Mouse (Mus musculus): ENCODE results near the gene Cttnbp2nl. TPM values are rescaled to one million over a fixed set of nuclear protein-coding genes. Genes with fewer than 3 reads are reported as not detected.

Cttnbp2nl gene
- total and polyA plus RNA-seq, 3 experiments: 0.08 to 0.49 TPM; not detected in 1

DNA sequence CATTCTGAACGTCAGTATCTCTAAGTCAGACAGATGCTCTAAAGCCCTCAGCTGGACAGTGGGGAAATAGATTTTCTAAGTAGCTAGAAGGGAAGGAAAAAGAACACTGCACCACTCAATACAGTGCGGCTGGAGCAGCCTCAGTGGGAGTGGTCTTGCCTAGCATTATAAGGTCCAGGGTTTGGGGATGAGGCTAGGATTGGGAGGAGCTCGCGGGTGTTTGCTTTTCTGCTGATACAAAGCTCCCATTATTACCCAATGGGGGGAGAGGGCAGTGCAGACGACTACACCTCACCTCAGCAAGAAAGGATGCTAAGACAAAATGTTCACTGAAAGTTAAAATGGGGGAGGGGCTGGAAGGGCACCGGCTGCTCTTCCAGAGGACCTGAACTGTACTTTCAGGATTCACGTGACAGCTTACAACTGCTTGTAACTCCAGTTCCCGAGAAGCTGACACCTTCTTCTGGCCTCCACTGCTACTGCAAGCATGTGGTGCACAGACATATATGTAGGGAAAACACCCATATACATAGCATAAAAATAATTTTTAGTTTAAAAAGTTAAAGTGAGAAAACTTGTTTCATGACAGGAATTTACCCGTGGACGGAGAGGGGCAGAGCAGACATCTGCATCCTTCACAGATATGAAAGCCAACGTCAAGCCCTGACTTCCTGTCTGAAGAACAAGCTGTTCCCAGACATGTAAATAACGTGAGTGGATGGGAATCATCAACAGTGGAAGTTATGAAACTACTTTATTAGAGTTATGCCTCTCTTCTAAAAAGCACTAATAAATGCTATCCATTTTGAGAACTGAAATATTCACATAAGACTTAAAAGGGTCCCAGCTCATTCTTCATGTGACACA lies 32.9 kb downstream of the Cttnbp2nl start:
- no peak overlapping the region for H3K27ac ChIP-seq (ENCODE audit: control insufficient read depth, low read depth, low read length)

GRCm38 (mm10) chr3:105018783-105019105 lies 34.2 kb downstream of the Cttnbp2nl start:
- Histone ChIP-seq H3K27ac (ENCODE audit: control insufficient read depth, low read depth, low read length) (no peak overlapping the region), H3K4me3 (ENCODE audit: control insufficient read depth in 1 of 2, insufficient read depth in 1 of 2, low read depth in 2 of 2, low read length in 2 of 2) (no peak overlapping the region), H3K27me3 (ENCODE audit: control insufficient read depth in 1 of 2, insufficient read depth in 2 of 2, low read length in 2 of 2) (peaks cover 0 to 6% of the 10 kb centered on the region in 2 experiments; a peak in 3 of 4 replicates), H3K36me3 (ENCODE audit: control insufficient read depth in 1 of 2, insufficient read depth in 2 of 2, low read length in 2 of 2) (no peaks in the 10 kb centered on the region), H3K79me2 (ENCODE audit: control insufficient read depth, insufficient read depth, low read length, poor library complexity) (no peaks in the 10 kb centered on the region), H3K9ac (ENCODE audit: control insufficient read depth, low read depth, low read length, poor library complexity, severe bottlenecking) (no peak overlapping the region), H3K9me3 (replicated peaks; ENCODE audit: insufficient read depth, low read length) (no peaks in the 10 kb centered on the region), H3K4me1 (ENCODE audit: control insufficient read depth in 1 of 2, insufficient read depth in 2 of 2, low read length in 2 of 2) (no peaks in the 10 kb centered on the region)
- no peak for DNase-seq (ENCODE audit: low read depth, low spot score)
- TF ChIP-seq JUND (IDR thresholded peaks at IDR 0.05; ENCODE audit: low read depth, low read length): no peak

More for the DNA sequence above, 32.9 kb downstream of the Cttnbp2nl start:
- TF ChIP-seq NRF1 (IDR thresholded peaks at IDR 0.05; ENCODE audit: insufficient read depth, low read depth, low read length, poor library complexity, severe bottlenecking): no peak
- no peak for TF ChIP-seq NELFE (IDR thresholded peaks at IDR 0.05; ENCODE audit: low read depth, low read length)
- TF ChIP-seq UBTF (IDR thresholded peaks at IDR 0.05; ENCODE audit: borderline replicate concordance, insufficient read depth, low read depth, low read length): no peak
- TF ChIP-seq ZKSCAN1 (IDR thresholded peaks at IDR 0.05; ENCODE audit: low read depth, low read length): no peak
- TF ChIP-seq RAD21 (IDR thresholded peaks at IDR 0.05; ENCODE audit: low read depth, low read length): no peak
- TF ChIP-seq GABPA (IDR thresholded peaks at IDR 0.05; ENCODE audit: low read depth, low read length): no peak
- TF ChIP-seq ELF1 (IDR thresholded peaks at IDR 0.05; ENCODE audit: low read depth, low read length): no peak
- TF ChIP-seq CHD1 (IDR thresholded peaks at IDR 0.05; ENCODE audit: low read depth, low read length): no peak
- no peak for TF ChIP-seq BHLHE40 (IDR thresholded peaks at IDR 0.05; ENCODE audit: borderline replicate concordance, low read depth, low read length)
- TF ChIP-seq POLR2AphosphoS5 (IDR thresholded peaks at IDR 0.05; ENCODE audit: borderline replicate concordance, low read depth, low read length): no peak
- TF ChIP-seq KAT2A (conservative IDR thresholded peaks at IDR 0.05; ENCODE audit: low read depth, low read length): no peak
- no peak for TF ChIP-seq POLR2AphosphoS2 (IDR thresholded peaks at IDR 0.05; ENCODE audit: low read length)
- TF ChIP-seq ZMIZ1 (IDR thresholded peaks at IDR 0.05; ENCODE audit: low read depth, low read length): no peak
- TF ChIP-seq MYC (IDR thresholded peaks at IDR 0.05; ENCODE audit: low read depth, low read length): no peak
- TF ChIP-seq USF2 (IDR thresholded peaks at IDR 0.05; ENCODE audit: borderline replicate concordance in 1 of 2, insufficient read depth in 1 of 2, low read depth in 1 of 2, low read length in 2 of 2): no peak
- no peak for TF ChIP-seq GATA1 (IDR thresholded peaks at IDR 0.05; ENCODE audit: low read depth, low read length)
- TF ChIP-seq MAFK (IDR thresholded peaks at IDR 0.05; ENCODE audit: borderline replicate concordance, low read depth, low read length): no peak
- no peak for TF ChIP-seq JUND (IDR thresholded peaks at IDR 0.05; ENCODE audit: low read depth, low read length)
- Histone ChIP-seq H3K4me3 (ENCODE audit: control insufficient read depth in 1 of 2, insufficient read depth in 1 of 2, low read depth in 2 of 2, low read length in 2 of 2) (no peak overlapping the region), H3K79me2 (ENCODE audit: control insufficient read depth, insufficient read depth, low read length, poor library complexity) (no peaks in the 10 kb centered on the region), H3K9me3 (replicated peaks; ENCODE audit: insufficient read depth, low read length) (no peaks in the 10 kb centered on the region), H3K27me3 (ENCODE audit: control insufficient read depth in 1 of 2, insufficient read depth in 2 of 2, low read length in 2 of 2) (peaks cover 0 to under 1% of the 10 kb centered on the region in 2 experiments; a peak in 2 of 4 replicates), H3K4me1 (ENCODE audit: control insufficient read depth in 1 of 2, insufficient read depth in 2 of 2, low read length in 2 of 2) (no peaks in the 10 kb centered on the region), H3K36me3 (ENCODE audit: control insufficient read depth in 1 of 2, insufficient read depth in 2 of 2, low read length in 2 of 2) (no peaks in the 10 kb centered on the region), H3K9ac (ENCODE audit: control insufficient read depth, low read depth, low read length, poor library complexity, severe bottlenecking) (no peak overlapping the region)
- DNase-seq (ENCODE audit: low read depth, low spot score): no peak
